Mouse (Mus musculus) liver, embryonic 13.5 days (tissue): ENCODE measurements around the gene Wdr54. TPM values are rescaled to one million over a fixed set of nuclear protein-coding genes. Genes with fewer than 3 reads are reported as not detected.

Experiments
- ATAC-seq: fragments of 200-750 bp; cut with Nextera tagmentation; 2 replicates; pipeline ENCODE4 v1.8.0; 2017; ENCODE audit warnings: low read depth, mild to moderate bottlenecking, moderate number of reproducible peaks, moderate library complexity
- DNase-seq: peaks from one replicate; pipeline ENCODE4 v3.0.0; 2022
- H3K27ac ChIP-seq: fragments of 300-500 bp; sonication (generic); 2 replicates; pipeline ENCODE4 v1.5.1; 2015; ENCODE audit warnings: moderate library complexity, mild to moderate bottlenecking, inconsistent platforms
- H3K27me3 ChIP-seq: fragments of 300-500 bp; sonication (generic); 2 replicates; pipeline ENCODE4 v1.6.1; 2015; ENCODE audit warnings: mild to moderate bottlenecking, inconsistent platforms
- H3K36me3 ChIP-seq: fragments of 300-500 bp; sonication (generic); 2 replicates; pipeline ENCODE4 v1.6.1; 2015; ENCODE audit warnings: mild to moderate bottlenecking, inconsistent platforms
- H3K4me1 ChIP-seq: fragments of 300-500 bp; sonication (generic); replicated peaks from 2 replicates; pipeline ENCODE4 v1.6.1; 2015; ENCODE audit warnings: inconsistent platforms
- H3K4me2 ChIP-seq: fragments of 300-500 bp; sonication (generic); 2 replicates; pipeline ENCODE4 v1.6.1; 2015; ENCODE audit warnings: inconsistent platforms, mild to moderate bottlenecking, moderate library complexity
- H3K4me3 ChIP-seq: fragments of 300-500 bp; sonication (generic); replicated peaks from 2 replicates; pipeline ENCODE4 v1.5.1; 2015; ENCODE audit warnings: mild to moderate bottlenecking, inconsistent platforms
- H3K9ac ChIP-seq: fragments of 300-500 bp; sonication (generic); 2 replicates; pipeline ENCODE4 v1.6.1; 2015; ENCODE audit warnings: mild to moderate bottlenecking, inconsistent platforms
- H3K9me3 ChIP-seq: fragments of 300-500 bp; sonication (generic); replicated peaks from 2 replicates; pipeline ENCODE4 v1.6.1; 2016; ENCODE audit warnings: inconsistent platforms
- WGBS: fragments of 180-500 bp; shearing (Covaris S2); methylation state at CpG from one replicate; pipeline ENCODE4 v1.1.7; 2015; ENCODE audit not compliant: insufficient replicate concordance; 5-methylcytosine and 5-hydroxymethylcytosine counted together
- polyA plus RNA-seq: library from polyadenylated mRNA; unstranded; fragments of >200 nt; fragmentation: Nextera tagmentation; extraction: Ambion mirVana; gene quantifications from 2 replicates; pipeline ENCODE4 v1.2.1, GENCODE M21; 2015

Wdr54 gene
- 0.60 and 0.67 TPM in 2 replicates for polyA plus RNA-seq

DNA sequence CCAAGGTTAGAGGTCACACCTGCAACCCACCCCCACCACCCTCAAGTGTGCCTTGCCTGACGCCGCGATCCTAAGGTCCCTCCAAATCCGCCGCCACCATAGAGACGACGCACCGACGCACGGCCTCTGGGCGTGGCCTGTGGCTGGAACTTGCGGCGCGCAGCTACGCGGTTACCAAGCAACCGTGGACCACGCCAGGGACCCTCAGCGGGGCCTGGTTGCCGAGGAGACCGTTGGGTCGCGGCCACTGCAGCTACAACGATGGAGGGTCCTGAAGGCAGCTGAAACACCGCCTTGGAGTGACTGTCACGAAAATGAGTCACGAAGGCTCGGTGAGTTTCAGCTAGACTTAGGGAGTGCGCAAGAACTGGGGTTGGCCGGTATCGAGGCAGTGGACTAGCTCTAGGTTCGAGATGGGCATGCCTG lies at the start of gene Wdr54, which contains the start of gene 1700003E16Rik:
Gene Wdr54 (minus strand): TSS at position 139 of the 426 bp plus-strand sequence.
Gene 1700003E16Rik (plus strand): TSS at position 146 of the 426 bp plus-strand sequence.
- H3K27ac ChIP-seq: no peak within 1 kb of the TSS
- WGBS: 3% methylated on average over 32 of the region's 32 CpGs
- peak within 1 kb of the TSS; percentile 78 for H3K4me2 ChIP-seq
- peak; percentile 23 for DNase-seq
- H3K9me3 ChIP-seq: no peaks in the 10 kb centered on the region
- peak within 1 kb of the TSS; percentile 34; the same call in 1 of the 2 replicates for H3K9ac ChIP-seq
- peak; percentile 35 for ATAC-seq
- peak within 1 kb of the TSS; percentile 54 for H3K4me3 ChIP-seq
- H3K4me1 ChIP-seq: peaks cover 28% of the 10 kb centered on the region
- peaks cover 71% of the 10 kb centered on the region for H3K27me3 ChIP-seq
- no peaks in the 10 kb centered on the region for H3K36me3 ChIP-seq

DNA sequence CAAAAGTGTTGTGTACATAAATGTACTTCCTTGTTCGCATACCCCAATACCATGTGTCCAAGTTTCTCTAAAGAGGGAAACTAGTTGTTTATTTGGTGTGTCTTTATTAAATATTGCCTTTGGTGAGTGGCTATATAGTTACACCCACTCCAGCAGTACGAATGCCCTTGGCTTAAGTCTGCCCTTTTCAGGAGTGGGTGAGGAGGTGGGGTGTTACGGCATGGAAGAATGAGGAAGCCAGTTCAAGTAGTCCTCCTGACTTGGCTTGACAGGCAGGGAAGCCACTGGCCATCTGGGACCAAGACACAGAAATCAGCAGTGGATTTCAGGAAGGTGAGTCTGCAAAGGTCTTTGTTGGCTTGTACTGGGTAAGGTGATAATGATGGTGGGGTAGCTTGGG lies 49.7 kb upstream of the Wdr54 start:
- 76% methylated on average over 3 of the region's 3 CpGs for WGBS
- Histone ChIP-seq H3K4me2 (no peak overlapping the region), H3K27me3 (no peaks in the 10 kb centered on the region), H3K27ac (no peak overlapping the region), H3K9me3 (no peaks in the 10 kb centered on the region), H3K9ac (no peak overlapping the region), H3K4me1 (no peaks in the 10 kb centered on the region), H3K4me3 (no peak overlapping the region), H3K36me3 (no peaks in the 10 kb centered on the region)
- ATAC-seq: no peak
- DNase-seq: no peak

DNA sequence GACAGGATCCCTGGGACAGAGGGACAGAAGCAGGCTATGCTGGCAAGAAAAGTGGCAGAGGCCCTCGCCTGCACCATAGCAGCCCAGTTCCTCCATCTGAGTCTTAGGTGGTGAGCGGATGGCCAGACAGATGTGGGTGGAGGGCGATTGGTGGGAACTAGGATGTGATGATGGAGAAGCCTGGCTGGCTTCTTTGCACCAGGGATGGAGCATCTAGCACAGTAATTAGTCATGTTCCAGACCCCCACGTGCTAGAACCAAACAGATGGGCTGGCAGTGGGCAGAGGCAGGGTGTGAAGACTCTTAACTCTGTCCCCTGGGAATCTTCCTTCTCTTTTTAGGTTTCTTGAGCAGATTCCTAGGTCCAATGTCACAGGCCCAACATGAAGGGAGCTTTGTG lies 47.1 kb upstream of the Wdr54 start:
- Histone ChIP-seq H3K4me3 (no peak overlapping the region), H3K27ac (no peak overlapping the region), H3K4me1 (no peaks in the 10 kb centered on the region), H3K9me3 (no peaks in the 10 kb centered on the region), H3K27me3 (no peaks in the 10 kb centered on the region), H3K4me2 (no peak overlapping the region), H3K9ac (no peak overlapping the region), H3K36me3 (peaks cover 14% of the 10 kb centered on the region)
- DNase-seq (no peak), ATAC-seq (no peak)
- WGBS: 66% methylated on average over 4 of the region's 4 CpGs

DNA sequence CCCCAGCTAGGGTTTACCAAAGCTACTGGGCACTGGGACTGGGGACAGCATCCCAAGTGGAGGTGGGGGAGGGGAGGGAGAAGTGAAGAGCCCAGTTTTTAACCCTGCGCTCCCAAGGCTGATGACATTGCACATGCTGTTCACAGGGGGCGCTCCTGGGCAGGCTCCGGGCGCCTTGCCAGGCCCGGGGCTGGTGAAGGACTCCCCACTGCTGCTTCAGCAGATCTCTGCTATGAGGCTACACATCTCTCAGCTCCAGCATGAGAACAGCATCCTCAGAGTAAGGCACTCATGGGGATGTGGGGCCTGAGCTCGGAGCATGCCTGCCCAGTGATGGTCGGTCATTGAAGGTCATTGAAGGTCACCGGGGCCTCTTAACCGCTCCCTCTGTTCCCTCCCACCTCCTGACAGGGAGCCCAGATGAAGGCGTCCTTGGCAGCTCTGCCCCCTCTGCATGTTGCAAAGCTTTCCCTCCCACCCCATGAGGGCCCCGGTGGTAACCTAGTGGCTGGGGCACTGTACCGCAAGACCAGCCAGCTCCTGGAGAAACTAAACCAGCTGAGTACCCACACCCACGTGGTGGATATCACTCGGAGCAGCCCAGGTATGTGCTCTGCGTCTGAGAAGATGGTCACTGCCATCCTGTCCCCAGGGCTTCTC lies 41.3 kb upstream of the Wdr54 start:
- DNase-seq: no peak
- 70% methylated on average over 15 of the region's 15 CpGs for WGBS
- H3K9ac ChIP-seq: no peak overlapping the region
- H3K4me1 ChIP-seq: no peaks in the 10 kb centered on the region
- H3K27ac ChIP-seq: no peak overlapping the region
- no peak overlapping the region for H3K4me3 ChIP-seq
- ATAC-seq: no peak
- no peak overlapping the region for H3K4me2 ChIP-seq
- H3K36me3 ChIP-seq: peaks cover 72% of the 10 kb centered on the region
- H3K9me3 ChIP-seq: no peaks in the 10 kb centered on the region
- no peaks in the 10 kb centered on the region for H3K27me3 ChIP-seq

DNA sequence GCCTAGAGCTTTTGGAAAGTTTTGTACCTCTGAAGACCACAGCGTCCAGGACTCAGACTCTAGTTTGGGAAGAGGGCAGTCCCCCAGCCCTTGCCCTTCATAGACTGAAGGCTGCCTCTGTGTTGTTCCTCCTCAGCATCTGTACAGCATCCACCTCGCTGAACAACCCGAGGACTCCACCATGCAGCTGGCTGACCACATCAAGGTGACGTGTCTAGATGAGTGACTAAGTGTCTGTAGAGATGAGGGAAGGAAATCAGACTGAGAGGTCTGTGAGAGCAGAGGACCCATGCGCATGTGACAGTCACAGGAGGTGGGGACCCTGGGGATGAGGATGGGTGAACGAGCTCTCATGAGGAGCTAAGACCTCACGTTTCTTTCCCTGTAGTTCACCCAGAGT lies 37.4 kb upstream of the Wdr54 start:
- Histone ChIP-seq H3K4me3 (no peak overlapping the region), H3K4me2 (no peak overlapping the region), H3K27me3 (no peaks in the 10 kb centered on the region), H3K9ac (no peak overlapping the region), H3K36me3 (peaks cover 99% of the 10 kb centered on the region), H3K4me1 (peaks cover 1% of the 10 kb centered on the region), H3K9me3 (no peaks in the 10 kb centered on the region), H3K27ac (no peak overlapping the region)
- whole genome bisulfite sequencing: 87% methylated on average over 7 of the region's 7 CpGs
- ATAC-seq (no peak), DNase-seq (no peak)

DNA sequence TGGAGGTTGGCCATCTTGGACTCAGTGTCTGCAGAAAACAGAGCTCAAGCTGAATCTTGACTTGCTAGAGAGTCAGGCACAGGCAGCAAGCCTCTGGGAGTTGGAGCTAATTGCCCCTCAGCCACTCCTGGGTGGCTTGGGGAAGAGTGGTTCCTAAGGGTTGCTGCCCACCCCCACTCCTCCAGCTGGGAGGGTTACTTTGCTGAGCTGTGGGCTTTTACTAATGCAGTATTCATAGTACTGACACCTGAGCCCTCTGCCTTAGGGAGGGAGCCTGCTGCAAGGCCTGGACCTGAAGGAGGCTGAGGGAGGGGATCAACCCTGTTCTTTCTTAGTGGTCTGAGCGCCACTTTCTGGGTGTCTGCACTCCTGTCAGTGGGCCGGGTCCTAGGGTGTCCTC lies 30.7 kb upstream of the Wdr54 start:
- DNase-seq: no peak
- Histone ChIP-seq H3K36me3 (peaks cover 61% of the 10 kb centered on the region), H3K4me3 (no peak overlapping the region), H3K9me3 (no peaks in the 10 kb centered on the region), H3K4me1 (peaks cover 18% of the 10 kb centered on the region), H3K27ac (no peak overlapping the region), H3K27me3 (no peaks in the 10 kb centered on the region), H3K4me2 (no peak overlapping the region), H3K9ac (no peak overlapping the region)
- WGBS: 60% methylated on average over 2 of the region's 2 CpGs
- ATAC-seq: no peak

DNA sequence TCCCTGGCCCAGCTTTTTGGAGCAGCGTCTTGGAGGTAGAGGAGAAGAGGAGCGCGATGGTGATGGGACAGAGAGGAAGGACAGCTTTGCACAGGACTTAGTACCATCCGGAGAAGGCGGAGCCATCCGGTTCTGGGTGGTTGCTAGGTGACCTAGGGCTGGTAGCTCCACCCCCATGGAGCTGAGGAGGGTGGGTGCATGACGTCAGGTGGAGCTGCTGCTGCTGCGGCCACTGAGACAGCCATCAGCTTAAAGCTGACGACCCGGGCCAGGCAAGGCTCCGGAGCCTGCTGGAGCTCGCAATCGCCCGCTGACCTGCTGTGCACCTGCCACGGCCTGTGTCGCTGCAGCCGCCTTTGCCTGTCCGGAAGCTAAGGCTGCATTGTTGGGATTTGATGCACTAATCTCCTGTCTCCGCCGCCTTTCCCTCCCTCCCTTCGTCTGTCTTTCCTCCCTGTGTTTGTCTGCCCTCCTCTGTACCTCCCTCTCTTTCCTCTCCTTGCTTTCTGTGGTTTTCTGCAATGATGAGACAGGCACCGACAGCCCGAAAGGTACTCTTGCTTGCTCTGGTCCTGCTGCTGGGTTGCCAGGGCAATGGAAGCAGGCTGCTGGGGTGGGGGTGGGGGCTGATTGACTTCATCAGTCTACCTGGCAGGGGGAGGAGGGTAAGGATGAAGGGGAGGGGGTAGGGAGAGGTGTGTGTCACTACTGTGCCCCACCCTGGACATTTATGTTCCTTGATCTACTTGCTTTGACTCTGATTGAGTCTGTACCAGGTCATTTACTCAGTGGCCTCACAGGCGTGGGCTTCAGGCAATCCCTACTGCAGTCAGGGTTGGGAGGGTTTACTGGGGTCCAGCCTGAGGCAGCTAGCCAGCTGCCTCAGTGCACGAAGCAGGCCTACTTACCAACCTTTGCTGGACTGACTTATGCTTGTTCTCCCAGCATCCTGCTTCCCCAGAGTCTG lies 30.0 kb upstream of the Wdr54 start:
- Histone ChIP-seq H3K27ac (no peak overlapping the region), H3K4me3 (no peak overlapping the region), H3K4me2 (no peak overlapping the region), H3K9ac (no peak overlapping the region), H3K27me3 (no peaks in the 10 kb centered on the region), H3K36me3 (peaks cover 53% of the 10 kb centered on the region), H3K9me3 (no peaks in the 10 kb centered on the region), H3K4me1 (peaks cover 18% of the 10 kb centered on the region)
- 23% methylated on average over 25 of the region's 25 CpGs for WGBS
- peak; percentile 72 for ATAC-seq
- DNase-seq: peak; percentile 37

DNA sequence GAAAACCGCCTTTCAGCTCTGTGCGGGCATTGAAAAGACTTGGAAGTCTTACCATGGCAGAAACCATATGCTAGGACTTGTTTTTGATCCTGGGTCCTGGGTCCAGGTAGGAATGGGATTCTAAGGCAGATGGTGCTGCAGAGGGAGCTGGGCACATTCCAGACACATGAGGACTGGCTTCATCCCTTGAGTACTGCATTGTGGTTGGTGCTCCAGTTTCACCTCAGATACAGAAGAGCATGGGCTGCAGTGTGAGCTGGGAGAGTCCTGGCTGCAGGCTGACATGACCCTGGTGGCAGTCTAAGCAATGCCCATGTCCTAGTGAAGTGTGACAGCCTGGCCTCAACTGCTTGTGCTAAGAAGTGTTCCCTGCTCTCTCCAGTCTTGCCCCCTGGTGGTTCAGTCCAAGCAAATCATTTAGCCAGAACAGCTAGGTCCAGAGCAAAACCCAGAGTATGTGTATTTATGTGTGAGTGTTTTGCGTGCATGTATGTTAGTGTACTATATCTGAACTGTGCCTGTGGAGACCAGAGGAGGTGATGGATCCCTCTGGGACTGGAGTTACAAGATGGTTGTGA lies 28.8 kb upstream of the Wdr54 start:
- peaks cover 18% of the 10 kb centered on the region for H3K4me1 ChIP-seq
- H3K9me3 ChIP-seq: no peaks in the 10 kb centered on the region
- no peaks in the 10 kb centered on the region for H3K27me3 ChIP-seq
- H3K4me3 ChIP-seq: no peak overlapping the region
- H3K27ac ChIP-seq: no peak overlapping the region
- peaks cover 41% of the 10 kb centered on the region for H3K36me3 ChIP-seq
- no peak for ATAC-seq
- whole genome bisulfite sequencing: 74% methylated on average over 3 of the region's 3 CpGs
- H3K4me2 ChIP-seq: no peak overlapping the region
- no peak overlapping the region for H3K9ac ChIP-seq
- no peak for DNase-seq

DNA sequence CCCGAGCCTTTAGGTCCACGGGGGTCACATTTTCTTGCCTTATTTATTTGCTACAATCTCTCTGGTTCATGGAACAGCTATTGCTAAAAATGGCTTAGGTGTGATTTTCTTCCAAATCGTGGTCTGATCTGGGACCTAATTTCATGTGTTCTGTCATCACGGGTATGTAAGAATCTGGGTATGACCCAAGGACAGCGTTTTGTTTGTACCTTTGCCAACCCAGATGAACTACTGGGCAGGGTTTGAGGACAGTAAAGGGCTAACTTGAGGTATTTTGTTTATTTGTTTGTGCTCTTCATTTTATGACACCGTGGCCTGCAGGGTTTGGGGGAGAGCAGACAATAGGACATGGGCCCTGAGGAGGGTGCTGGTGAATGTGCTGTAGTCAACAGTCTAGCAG lies 24.4 kb upstream of the Wdr54 start:
- Histone ChIP-seq H3K27me3 (no peaks in the 10 kb centered on the region), H3K4me1 (peaks cover 24% of the 10 kb centered on the region), H3K9ac (no peak overlapping the region), H3K4me3 (no peak overlapping the region), H3K9me3 (no peaks in the 10 kb centered on the region), H3K4me2 (no peak overlapping the region), H3K36me3 (peaks cover 31% of the 10 kb centered on the region), H3K27ac (no peak overlapping the region)
- WGBS: 71% methylated on average over 6 of the region's 6 CpGs
- ATAC-seq (no peak), DNase-seq (no peak)

DNA sequence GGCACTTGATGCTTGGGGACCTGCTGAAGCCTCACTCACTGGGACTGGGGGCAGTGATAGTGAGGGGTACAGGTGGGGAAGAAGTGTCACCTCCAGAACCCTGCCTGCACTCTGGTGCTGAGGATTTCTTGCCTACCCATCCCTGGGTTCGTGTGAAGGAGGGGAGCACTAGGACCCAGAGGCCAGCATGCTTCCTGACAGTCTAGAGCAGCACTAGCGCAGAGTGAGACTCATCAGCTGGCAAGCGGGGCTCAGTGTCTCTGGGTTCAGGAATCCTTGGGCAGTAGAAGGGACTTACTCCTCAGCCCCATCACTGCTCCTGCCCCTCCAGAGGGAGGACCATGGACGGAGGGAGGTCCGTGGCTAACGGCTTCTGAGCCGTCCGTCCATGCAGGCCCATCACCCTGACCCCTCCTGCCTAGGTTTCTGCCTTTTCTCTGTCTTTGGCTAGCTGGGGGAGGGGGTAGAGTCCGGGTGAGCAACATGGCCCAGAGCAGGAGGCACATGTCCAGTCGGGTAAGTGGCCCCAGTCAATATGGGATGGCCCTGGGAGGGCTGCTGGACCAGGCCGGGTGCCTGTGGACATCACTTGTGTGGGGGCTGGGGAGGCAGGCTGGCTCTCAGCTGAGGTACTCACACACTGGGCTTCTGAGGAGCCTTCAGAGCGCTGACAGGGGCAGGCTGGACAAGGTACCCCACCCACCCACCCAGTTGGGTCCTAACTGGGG lies 23.4 kb upstream of the Wdr54 start:
- H3K9ac ChIP-seq: no peak overlapping the region
- DNase-seq: no peak
- no peak overlapping the region for H3K4me3 ChIP-seq
- no peaks in the 10 kb centered on the region for H3K27me3 ChIP-seq
- H3K9me3 ChIP-seq: no peaks in the 10 kb centered on the region
- 0 out of 2 replicates have a peak overlapping the region, but pooled peaks have one; percentile 30 for H3K4me2 ChIP-seq
- no peak for ATAC-seq
- WGBS: 65% methylated on average over 12 of the region's 12 CpGs
- peaks cover 21% of the 10 kb centered on the region for H3K4me1 ChIP-seq
- peaks cover 24% of the 10 kb centered on the region for H3K36me3 ChIP-seq
- H3K27ac ChIP-seq: no peak overlapping the region

DNA sequence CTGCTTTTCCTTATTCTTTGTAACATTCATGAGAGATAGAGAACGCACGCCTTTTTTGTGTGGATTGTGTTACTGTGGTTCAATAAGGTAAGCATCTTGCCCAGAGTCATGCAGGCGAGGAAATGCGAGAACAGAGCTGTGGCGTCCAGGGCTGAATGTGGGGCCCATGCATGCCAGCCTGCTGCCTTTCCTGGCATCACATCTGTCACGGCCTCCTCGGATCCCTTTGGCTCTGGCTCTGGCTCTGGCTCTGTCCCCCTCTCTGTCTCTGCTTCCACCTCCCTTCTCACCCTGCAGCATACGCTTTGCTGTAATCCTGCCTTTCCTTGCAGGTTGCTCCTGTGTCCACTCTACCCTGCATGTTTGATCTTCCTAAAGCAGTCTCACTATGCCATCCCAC lies 19.8 kb upstream of the Wdr54 start:
- WGBS: 85% methylated on average over 8 of the region's 8 CpGs
- DNase-seq (no peak), ATAC-seq (no peak)
- no peaks in the 10 kb centered on the region for H3K9me3 ChIP-seq
- H3K27me3 ChIP-seq: no peaks in the 10 kb centered on the region
- H3K4me3 ChIP-seq: no peak overlapping the region
- no peak overlapping the region for H3K27ac ChIP-seq
- no peak overlapping the region for H3K4me2 ChIP-seq
- no peak overlapping the region for H3K9ac ChIP-seq
- peaks cover 21% of the 10 kb centered on the region for H3K4me1 ChIP-seq
- peaks cover 6% of the 10 kb centered on the region; the same call in 1 of the 2 replicates for H3K36me3 ChIP-seq
